Mouse (Mus musculus) limb, embryonic 12.5 days (tissue): ENCODE measurements around the gene Pfas. TPM values are rescaled to one million over a fixed set of nuclear protein-coding genes. Genes with fewer than 3 reads are reported as not detected.
"Not testable (repeated sequence)": the region's sequence is repeated elsewhere in the genome, so short reads cannot be mapped to it uniquely, and the experiment has no call there.

Experiments
- ATAC-seq: fragments of 200-750 bp; cut with Nextera tagmentation; 2 replicates; pipeline ENCODE4 v1.8.0; 2017; ENCODE audit warnings: low read depth, moderate TSS enrichment; ENCODE audit not compliant: insufficient number of reproducible peaks, insufficient read depth, low FRiP score, low TSS enrichment
- H3K27ac ChIP-seq: fragments of 300-500 bp; sonication (generic); 2 replicates; pipeline ENCODE4 v1.5.1; 2016; ENCODE audit warnings: mild to moderate bottlenecking, moderate library complexity
- H3K27me3 ChIP-seq: fragments of 300-500 bp; sonication (generic); 2 replicates; pipeline ENCODE4 v1.6.1; 2016; ENCODE audit warnings: mild to moderate bottlenecking, moderate library complexity
- H3K36me3 ChIP-seq: fragments of 300-500 bp; sonication (generic); 2 replicates; pipeline ENCODE4 v1.6.1; 2016; ENCODE audit warnings: mild to moderate bottlenecking, moderate library complexity
- H3K4me1 ChIP-seq: fragments of 300-500 bp; sonication (generic); replicated peaks from 2 replicates; pipeline ENCODE4 v1.6.1; 2016
- H3K4me2 ChIP-seq: fragments of 300-500 bp; sonication (generic); 2 replicates; pipeline ENCODE4 v1.6.1; 2016; ENCODE audit warnings: mild to moderate bottlenecking, moderate library complexity
- H3K4me3 ChIP-seq: fragments of 300-500 bp; sonication (generic); replicated peaks from 2 replicates; pipeline ENCODE4 v1.5.1; 2016; ENCODE audit warnings: mild to moderate bottlenecking
- H3K9ac ChIP-seq: fragments of 300-500 bp; sonication (generic); replicated peaks from 2 replicates; pipeline ENCODE4 v1.6.1; 2016; ENCODE audit warnings: mild to moderate bottlenecking, moderate library complexity
- H3K9me3 ChIP-seq: fragments of 300-500 bp; sonication (generic); 2 replicates; pipeline ENCODE4 v1.6.1; 2016; ENCODE audit warnings: mild to moderate bottlenecking, moderate library complexity
- WGBS: fragments of 180-500 bp; shearing (Covaris S2); methylation state at CpG from one replicate; pipeline ENCODE4 v1.1.7; 2016; 5-methylcytosine and 5-hydroxymethylcytosine counted together
- polyA plus RNA-seq: library from polyadenylated mRNA; unstranded; fragments of >200 nt; fragmentation: Nextera tagmentation; extraction: Ambion mirVana; gene quantifications from 2 replicates; pipeline ENCODE4 v1.2.1, GENCODE M21; 2016

The Pfas gene
- polyA plus RNA-seq, 1 experiment from 2014 or later: 48.5 TPM

GRCm38 (mm10) chr11:68988341-68988740, 19.9 kb downstream of the Pfas start:
- 94% methylated on average over 17 of the region's 17 CpGs for WGBS

GRCm38 (mm10) chr11:68987365-68987882, 20.8 kb downstream of the Pfas start:
- no peak for ATAC-seq
- Histone ChIP-seq H3K27ac (no peak overlapping the region), H3K36me3 (peaks cover 71% of the 10 kb centered on the region), H3K27me3 (no peaks in the 10 kb centered on the region), H3K9ac (no peak overlapping the region), H3K4me3 (no peak overlapping the region), H3K9me3 (no peaks in the 10 kb centered on the region), H3K4me1 (no peaks in the 10 kb centered on the region), H3K4me2 (no peak overlapping the region)
- 92% methylated on average over 11 of the region's 11 CpGs for WGBS

More at GRCm38 (mm10) chr11:68988341-68988740, 19.9 kb downstream of the Pfas start:
- no peak for ATAC-seq
- no peak overlapping the region for H3K4me2 ChIP-seq
- H3K9me3 ChIP-seq: no peaks in the 10 kb centered on the region
- no peak overlapping the region for H3K9ac ChIP-seq
- no peak overlapping the region for H3K4me3 ChIP-seq
- H3K36me3 ChIP-seq: peaks cover 81% of the 10 kb centered on the region
- no peaks in the 10 kb centered on the region for H3K4me1 ChIP-seq
- H3K27ac ChIP-seq: no peak overlapping the region
- no peaks in the 10 kb centered on the region for H3K27me3 ChIP-seq

GRCm38 (mm10) chr11:68982639-68983369, 25.5 kb downstream of the Pfas start:
- H3K9me3 ChIP-seq: no peaks in the 10 kb centered on the region
- H3K36me3 ChIP-seq: peaks cover 25% of the 10 kb centered on the region
- no peak overlapping the region for H3K4me3 ChIP-seq
- H3K4me2 ChIP-seq: no peak overlapping the region
- no peaks in the 10 kb centered on the region for H3K27me3 ChIP-seq
- H3K4me1 ChIP-seq: no peaks in the 10 kb centered on the region
- no peak overlapping the region for H3K27ac ChIP-seq
- WGBS: 28% methylated on average over 4 of the region's 4 CpGs
- H3K9ac ChIP-seq: no peak overlapping the region
- ATAC-seq: 0 out of 2 replicates have a peak, but pooled peaks have one; percentile 42

- Histone ChIP-seq H3K4me3 (no peak overlapping the region), H3K27ac (no peak overlapping the region), H3K9ac (no peak overlapping the region), H3K4me1 (no peaks in the 10 kb centered on the region), H3K27me3 (no peaks in the 10 kb centered on the region), H3K36me3 (peaks cover 9% of the 10 kb centered on the region), H3K9me3 (no peaks in the 10 kb centered on the region), H3K4me2 (no peak overlapping the region)
- ATAC-seq: no peak
- 62% methylated on average over 3 of the region's 3 CpGs for WGBS
Measured at GRCm38 (mm10) chr11:68980919-68981318, 27.3 kb downstream of the Pfas start.

GRCm38 (mm10) chr11:68979320-68979733, 28.9 kb downstream of the Pfas start:
- H3K9ac ChIP-seq: no peak overlapping the region
- no peak overlapping the region for H3K4me2 ChIP-seq
- no peaks in the 10 kb centered on the region for H3K9me3 ChIP-seq
- H3K4me1 ChIP-seq: peaks cover under 1% of the 10 kb centered on the region; the same call in 1 of the 2 replicates
- no peak overlapping the region for H3K4me3 ChIP-seq
- H3K27me3 ChIP-seq: no peaks in the 10 kb centered on the region
- no peak overlapping the region for H3K27ac ChIP-seq
- ATAC-seq: no peak
- 68% methylated on average over 5 of the region's 5 CpGs for WGBS
- no peaks in the 10 kb centered on the region for H3K36me3 ChIP-seq

- WGBS: 83% methylated on average over 1 of the region's 1 CpGs
- Histone ChIP-seq H3K4me2 (no peak overlapping the region), H3K27ac (no peak overlapping the region), H3K9me3 (no peaks in the 10 kb centered on the region), H3K27me3 (no peaks in the 10 kb centered on the region), H3K4me3 (no peak overlapping the region), H3K36me3 (no peaks in the 10 kb centered on the region), H3K9ac (no peak overlapping the region), H3K4me1 (peaks cover 12% of the 10 kb centered on the region)
- ATAC-seq: no peak
Measured at GRCm38 (mm10) chr11:68975601-68976000, 32.7 kb downstream of the Pfas start.

GRCm38 (mm10) chr11:68975085-68975484, 33.2 kb downstream of the Pfas start, which contains the start of gene Rangrf:
TSS of gene Rangrf (minus strand) at chr11:68975185.
- H3K9me3 ChIP-seq: no peaks in the 10 kb centered on the region
- no peak for ATAC-seq
- H3K4me2 ChIP-seq: peak within 1 kb of the TSS; percentile 68
- H3K36me3 ChIP-seq: no peaks in the 10 kb centered on the region
- peaks cover 12% of the 10 kb centered on the region for H3K4me1 ChIP-seq
- no peaks in the 10 kb centered on the region for H3K27me3 ChIP-seq
- H3K9ac ChIP-seq: no peak within 1 kb of the TSS
- no peak within 1 kb of the TSS for H3K27ac ChIP-seq
- peak within 1 kb of the TSS; percentile 48 for H3K4me3 ChIP-seq
- 72% methylated on average over 7 of the region's 7 CpGs for WGBS

GRCm38 (mm10) chr11:68974059-68974450, 34.2 kb downstream of the Pfas start:
- 32% methylated on average over 6 of the region's 6 CpGs for whole genome bisulfite sequencing
- ATAC-seq: no peak
- peak overlapping the region; percentile 48 for H3K4me3 ChIP-seq
- H3K4me1 ChIP-seq: peaks cover 12% of the 10 kb centered on the region
- H3K27me3 ChIP-seq: no peaks in the 10 kb centered on the region
- H3K4me2 ChIP-seq: peak overlapping the region; percentile 68
- H3K27ac ChIP-seq: no peak overlapping the region
- H3K9ac ChIP-seq: no peak overlapping the region
- H3K36me3 ChIP-seq: no peaks in the 10 kb centered on the region
- H3K9me3 ChIP-seq: no peaks in the 10 kb centered on the region

- not testable (repeated sequence) for H3K27me3 ChIP-seq, H3K36me3 ChIP-seq, H3K9me3 ChIP-seq, H3K27ac ChIP-seq
- Histone ChIP-seq H3K9ac (peak overlapping the region; percentile 50; the same call in 1 of the 2 replicates), H3K4me1 (peaks cover 17% of the 10 kb centered on the region), H3K4me3 (peak overlapping the region; percentile 48), H3K4me2 (peak overlapping the region; percentile 68)
- WGBS: under 1% methylated on average over 38 of the region's 38 CpGs
- ATAC-seq: peak; percentile 86
Measured at GRCm38 (mm10) chr11:68973250-68974058, 34.8 kb downstream of the Pfas start.

- WGBS: 80% methylated on average over 4 of the region's 4 CpGs
- Histone ChIP-seq H3K27ac (no peak overlapping the region), H3K4me1 (peaks cover 27% of the 10 kb centered on the region), H3K27me3 (0 out of 2 replicates have a peak, but pooled peaks cover 2% of the 10 kb centered on the region), H3K4me3 (no peak overlapping the region), H3K4me2 (no peak overlapping the region), H3K9ac (no peak overlapping the region), H3K36me3 (no peaks in the 10 kb centered on the region), H3K9me3 (no peaks in the 10 kb centered on the region)
- no peak for ATAC-seq
Measured at GRCm38 (mm10) chr11:68970232-68970631, 38.0 kb downstream of the Pfas start.

- H3K4me2 ChIP-seq: peak overlapping the region; percentile 88
- peaks cover 22% of the 10 kb centered on the region for H3K4me1 ChIP-seq
- 0 out of 2 replicates have a peak, but pooled peaks cover 2% of the 10 kb centered on the region for H3K27me3 ChIP-seq
- H3K9me3 ChIP-seq: no peaks in the 10 kb centered on the region
- H3K36me3 ChIP-seq: no peaks in the 10 kb centered on the region
- H3K27ac ChIP-seq: no peak overlapping the region
- H3K4me3 ChIP-seq: peak overlapping the region; percentile 61; the same call in 1 of the 2 replicates
- 83% methylated on average over 11 of the region's 11 CpGs for WGBS
- H3K9ac ChIP-seq: peak overlapping the region; percentile 60
- ATAC-seq: no peak
Measured at GRCm38 (mm10) chr11:68968752-68969151, 39.5 kb downstream of the Pfas start.
